Mouse (Mus musculus) lung, postnatal 10 days (tissue): ENCODE results near the gene Mns1.
"Not testable (repeated sequence)": the region's sequence is repeated elsewhere in the genome, so short reads cannot be mapped to it uniquely, and the experiment has no call there.

Experiments
- DNase-seq: peaks from one replicate; pipeline ENCODE4 v3.0.0; 2021

The Mns1 gene

DNA sequence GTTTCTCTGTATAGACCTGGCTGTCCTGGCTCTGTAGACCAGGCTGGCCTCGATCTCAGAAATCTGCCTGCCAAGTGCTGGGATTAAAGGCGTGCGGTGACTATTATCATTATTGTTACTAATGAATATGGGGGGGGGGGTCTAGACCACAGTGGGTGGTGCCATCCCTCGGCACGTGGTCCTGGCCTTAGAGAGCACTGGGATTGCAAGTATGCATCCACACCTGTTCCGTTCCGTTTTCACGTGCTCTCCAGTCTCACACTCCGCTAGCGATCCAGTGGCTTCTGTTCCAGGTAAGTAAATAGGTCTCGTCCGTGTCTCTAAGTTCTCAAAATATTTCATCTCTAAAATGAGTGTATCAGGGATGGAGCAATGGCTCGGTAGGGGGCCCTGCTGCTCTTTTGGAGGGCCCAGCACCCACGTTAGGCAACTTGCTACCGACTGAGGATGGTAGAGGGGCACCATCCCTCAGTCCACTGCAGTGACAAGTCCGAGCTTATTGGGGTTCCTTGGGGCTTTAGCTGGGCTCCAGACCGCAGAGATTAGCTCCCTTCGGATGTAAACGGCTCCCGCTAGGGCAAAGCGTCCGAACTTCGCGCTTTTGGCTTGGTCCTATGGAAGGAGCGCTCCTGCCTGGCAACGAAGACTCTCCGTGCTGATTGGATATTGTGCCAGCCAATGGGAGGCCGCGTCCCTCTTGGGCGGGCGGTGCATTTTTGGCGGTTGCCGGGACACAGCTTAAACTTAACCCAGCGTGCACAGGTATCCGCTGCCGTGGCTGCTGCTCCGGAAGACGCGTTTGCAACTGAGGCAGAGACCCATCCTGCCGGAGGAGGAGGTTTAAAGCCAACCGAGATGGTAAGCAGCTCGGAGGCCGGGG, at the start of gene Mns1:
TSS of gene Mns1 (plus strand) at position 190 of the 880 bp plus-strand sequence.
- peak; percentile 96 for DNase-seq

GRCm38 (mm10) chr9:72388934-72389333, 48.9 kb upstream of the Mns1 start:
- no peak for DNase-seq

- no peak for DNase-seq
Measured at GRCm38 (mm10) chr9:72389431-72390002, 48.3 kb upstream of the Mns1 start.

GRCm38 (mm10) chr9:72390321-72391077, 47.3 kb upstream of the Mns1 start:
- no peak for DNase-seq

GRCm38 (mm10) chr9:72392686-72393085, 45.1 kb upstream of the Mns1 start:
- no peak for DNase-seq

DNA sequence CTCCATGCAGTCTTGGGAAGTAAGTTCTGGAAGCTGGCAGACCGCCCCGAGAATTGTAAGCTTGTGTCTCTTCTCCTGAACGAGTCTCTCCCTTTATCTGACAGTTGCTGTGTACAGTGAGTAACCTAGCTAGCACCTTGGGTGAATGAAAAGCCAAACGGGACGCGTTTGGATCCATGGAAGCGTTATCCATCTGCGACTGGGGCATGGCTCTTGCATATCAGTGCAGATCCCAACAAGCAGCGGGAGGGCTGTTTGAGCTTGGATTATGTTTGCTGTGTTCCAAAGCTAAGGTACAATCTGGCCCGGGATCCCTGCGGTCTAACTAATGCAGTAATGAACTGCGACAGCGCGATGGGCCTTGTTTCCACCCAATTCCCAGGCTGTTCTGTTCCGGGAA, 44.6 kb upstream of the Mns1 start:
- DNase-seq: no peak

GRCm38 (mm10) chr9:72393869-72394341, 43.9 kb upstream of the Mns1 start:
- DNase-seq: no peak

DNA sequence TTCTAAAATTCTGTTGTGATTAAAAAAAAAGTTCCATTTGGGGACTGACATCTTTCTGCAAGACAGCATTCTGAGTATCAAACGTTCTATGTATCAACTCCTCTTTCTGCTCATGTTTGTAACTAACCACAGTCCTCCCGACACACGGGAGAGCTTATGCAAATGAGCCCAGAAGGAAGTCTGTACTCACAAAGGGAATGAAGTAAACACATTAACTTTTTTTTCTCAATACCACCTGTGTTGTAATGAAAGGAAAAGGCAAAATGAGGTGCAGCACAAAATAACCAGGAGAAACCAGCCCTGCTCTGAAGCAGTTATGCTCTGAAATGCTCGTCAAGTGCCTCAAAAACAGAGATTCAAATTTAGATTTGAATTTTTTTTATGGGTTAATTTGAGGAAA, 37.7 kb upstream of the Mns1 start:
- DNase-seq: no peak

- DNase-seq: not testable (repeated sequence)
Measured at GRCm38 (mm10) chr9:72401769-72402168, 36.0 kb upstream of the Mns1 start.

- DNase-seq: no peak
Measured at GRCm38 (mm10) chr9:72403421-72403820, 34.4 kb upstream of the Mns1 start.

DNA sequence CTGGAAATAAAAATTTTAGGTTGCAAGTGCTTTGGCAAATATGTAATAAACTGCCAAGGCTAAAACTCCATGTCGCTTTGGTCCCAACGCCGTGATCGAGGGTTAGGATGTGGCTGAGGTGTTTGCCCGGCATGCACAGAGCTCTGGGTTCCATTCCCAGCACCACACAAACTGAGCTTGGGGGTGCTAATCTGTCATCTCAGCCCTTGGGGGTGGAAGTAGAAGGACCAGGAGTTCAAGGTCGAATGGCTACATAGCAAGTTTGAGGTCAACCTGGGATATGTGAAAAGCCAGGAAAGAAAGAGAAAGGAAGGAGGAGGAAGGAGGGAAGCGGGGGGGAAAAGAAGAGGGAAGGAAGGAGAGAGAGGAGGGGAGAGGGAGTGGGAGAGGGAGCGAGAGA, 33.4 kb upstream of the Mns1 start:
- DNase-seq: no peak

DNA sequence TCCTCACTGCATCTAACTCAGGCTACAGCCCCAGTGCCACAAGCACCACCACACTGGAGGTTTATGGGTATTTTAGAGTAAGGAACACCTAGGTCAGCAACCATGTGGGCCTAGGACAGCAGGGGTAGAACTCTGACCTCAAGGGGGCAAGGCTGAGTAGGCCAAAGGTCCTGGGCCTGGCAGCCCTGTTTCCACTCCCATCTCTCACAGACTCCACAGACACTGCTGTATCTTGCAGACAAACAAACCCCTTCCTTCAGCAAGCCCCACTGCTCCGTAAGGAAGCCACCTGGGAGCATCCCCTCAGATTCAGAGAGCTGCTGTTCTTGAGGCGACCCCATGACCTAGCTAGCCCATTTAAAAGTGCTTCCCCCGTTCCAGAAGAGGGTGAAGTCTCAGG, 32.9 kb upstream of the Mns1 start:
- DNase-seq: no peak

DNA sequence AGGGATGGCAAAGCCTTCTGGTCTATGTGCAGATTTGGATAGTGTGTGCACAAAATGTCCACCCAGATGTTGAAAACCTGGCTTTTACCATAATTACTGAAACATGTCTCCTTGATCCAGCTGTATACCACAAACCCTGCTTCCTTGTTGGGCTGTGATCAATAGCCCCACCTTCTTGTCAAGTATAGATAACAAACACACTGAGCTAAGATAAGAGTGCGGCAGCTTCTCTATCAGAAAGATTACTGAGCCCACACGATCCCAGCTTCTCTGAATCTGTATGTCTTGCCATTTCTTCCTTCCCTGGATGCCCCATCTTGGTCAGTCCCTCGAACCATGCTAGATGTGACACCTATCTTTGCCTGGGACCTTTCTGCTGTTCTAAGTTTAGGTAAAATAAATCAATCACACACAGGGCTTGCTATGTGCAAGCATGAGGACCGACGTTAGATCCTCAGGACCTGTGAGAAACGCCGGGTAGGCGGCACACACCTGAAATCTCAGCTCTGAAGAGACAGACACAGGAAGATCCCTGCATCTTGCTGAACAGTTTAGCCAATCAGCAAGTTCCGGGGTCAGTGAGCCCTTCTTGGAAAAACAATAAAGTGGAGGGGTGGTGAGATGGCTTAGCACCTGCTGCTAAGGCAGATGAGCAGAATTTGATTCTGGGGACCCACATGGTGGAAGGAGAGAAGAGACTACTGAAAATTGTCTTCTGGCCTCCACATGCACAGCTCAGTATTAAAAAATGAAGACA, 31.8 kb upstream of the Mns1 start:
- DNase-seq: no peak

GRCm38 (mm10) chr9:72408131-72408586, 29.7 kb upstream of the Mns1 start:
- peak; percentile 85 for DNase-seq

DNA sequence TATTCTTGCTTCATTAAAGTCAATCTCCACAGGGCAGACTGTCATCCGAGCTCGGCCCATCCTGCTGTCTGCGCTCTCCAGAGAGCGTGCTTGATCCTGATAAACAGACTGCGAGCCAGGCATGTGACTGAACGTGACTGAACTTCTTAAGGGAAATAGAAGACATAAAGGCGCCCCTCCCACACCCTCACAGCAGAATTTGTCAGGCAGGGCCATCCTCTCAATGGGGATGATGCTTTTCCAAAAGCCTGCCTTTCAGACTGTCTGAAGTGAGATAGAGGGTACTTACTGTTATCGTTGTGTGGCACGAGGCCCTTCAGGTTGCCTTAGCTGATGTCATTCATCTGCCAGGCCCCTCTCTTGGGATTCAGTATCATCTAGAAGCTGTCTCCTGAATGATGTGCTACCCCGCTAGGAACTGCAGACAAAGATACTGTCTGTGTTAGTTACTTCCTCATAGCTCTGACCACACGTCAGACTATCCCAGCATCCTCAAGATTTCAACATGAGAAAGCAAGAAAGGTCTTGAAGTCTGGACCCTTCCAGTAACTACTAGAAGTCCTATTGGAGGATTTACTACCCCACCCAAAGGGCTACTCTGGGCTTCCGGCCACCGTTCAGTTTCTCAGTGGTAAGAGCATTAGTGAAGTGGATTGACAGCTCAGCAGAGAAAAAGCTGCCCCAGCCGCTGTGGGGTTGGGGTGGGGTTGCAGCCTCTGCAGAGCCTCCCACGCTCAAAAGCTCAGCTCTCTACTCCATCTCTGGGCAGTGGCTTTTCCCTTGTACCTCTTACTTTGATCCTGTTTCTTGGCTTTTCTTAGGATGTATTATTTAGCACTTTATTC, 28.2 kb upstream of the Mns1 start:
- peak; percentile 15 for DNase-seq

DNA sequence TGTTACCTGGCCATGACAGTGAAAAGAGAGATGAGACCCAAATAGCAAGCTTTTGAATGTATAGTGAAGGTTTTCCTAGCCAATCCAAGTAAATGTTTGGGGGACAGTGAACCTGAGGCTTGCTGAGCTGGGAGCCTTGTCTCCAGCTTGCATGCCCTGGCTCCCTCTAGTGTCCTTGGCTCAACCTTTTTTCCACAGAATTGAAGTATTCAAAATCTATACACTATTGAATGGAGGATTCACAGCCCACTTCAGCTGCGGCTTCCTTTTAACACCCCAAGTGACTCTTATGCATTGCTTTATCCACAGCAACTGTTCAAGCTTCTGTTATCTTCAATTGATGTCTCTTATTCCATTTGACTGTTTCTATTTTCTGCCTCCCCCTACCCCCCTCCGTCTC, 26.1 kb upstream of the Mns1 start:
- no peak for DNase-seq

- DNase-seq: no peak
Measured at GRCm38 (mm10) chr9:72418443-72418842, 19.4 kb upstream of the Mns1 start.

GRCm38 (mm10) chr9:72420490-72420889, 17.3 kb upstream of the Mns1 start:
- DNase-seq: no peak

DNA sequence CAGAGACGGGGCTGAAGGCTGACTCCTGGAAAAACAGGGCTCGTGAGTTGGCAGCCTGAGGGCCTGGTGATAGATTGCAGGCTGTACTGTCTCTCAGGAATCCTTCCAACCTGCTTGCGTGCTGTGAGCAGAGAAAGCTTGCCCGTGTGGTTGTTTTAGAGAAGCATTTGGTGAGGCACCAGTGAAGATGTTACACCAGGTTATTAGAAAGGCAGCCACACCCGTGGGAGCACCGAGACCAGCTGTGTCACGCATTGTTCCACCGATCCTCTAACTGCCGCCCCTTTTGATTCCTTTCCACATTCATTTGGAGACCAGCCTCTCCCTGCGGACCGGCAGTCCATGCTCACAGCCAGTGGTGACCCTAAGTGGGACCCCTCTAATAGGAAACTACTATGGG, 15.5 kb upstream of the Mns1 start:
- no peak for DNase-seq

GRCm38 (mm10) chr9:72422753-72423152, 15.1 kb upstream of the Mns1 start:
- DNase-seq: no peak

- no peak for DNase-seq
Measured at GRCm38 (mm10) chr9:72425300-72425850, 12.4 kb upstream of the Mns1 start.
